Mouse (Mus musculus): ENCODE data around the gene Cck. TPM values are rescaled to one million over a fixed set of nuclear protein-coding genes. Genes with fewer than 3 reads are reported as not detected.

Cck gene
- polyA plus RNA-seq, 1 experiment from 2014 or later: not detected

DNA sequence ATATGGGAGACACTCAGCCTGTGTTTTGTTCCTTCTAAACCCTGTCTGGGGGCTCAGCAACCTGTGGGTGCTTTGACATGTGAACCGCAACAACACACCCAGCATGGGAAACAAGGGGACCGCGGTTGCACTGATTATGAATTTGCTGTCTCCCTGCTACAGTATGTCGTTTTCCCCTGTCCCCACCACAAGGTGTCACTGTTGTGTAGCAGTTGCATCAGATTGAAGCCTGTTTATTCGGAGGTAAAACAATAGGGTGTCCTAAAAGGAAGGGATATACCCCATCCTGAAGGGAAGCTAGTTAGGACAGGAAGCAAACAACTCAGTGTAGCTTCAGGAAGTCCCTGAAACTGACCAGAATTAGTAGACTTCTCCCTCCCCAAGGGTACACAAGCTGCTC lies 16.0 kb downstream of the Cck start:
- 23% methylated on average over 5 of the region's 5 CpGs for WGBS
- Histone ChIP-seq H3K36me3 (ENCODE audit: insufficient read depth) (no peaks in the 10 kb centered on the region), H3K4me1 (ENCODE audit: insufficient read depth) (no peaks in the 10 kb centered on the region), H3K9ac (no peak overlapping the region), H3K4me3 (ENCODE audit: low read depth, low read length) (no peak overlapping the region), H3K9me3 (ENCODE audit: low read depth, low read length) (no peaks in the 10 kb centered on the region), H3K27me3 (ENCODE audit: insufficient read depth, low read length) (no peaks in the 10 kb centered on the region), H3K4me2 (no peak overlapping the region), H3K27ac (ENCODE audit: low read depth) (no peak overlapping the region)
- DNase-seq: peak; percentile 89
- ATAC-seq (ENCODE audit: insufficient read depth): peak; percentile 30; the same call in 1 of the 2 replicates
- TF ChIP-seq CTCF (IDR thresholded peaks at IDR 0.05; ENCODE audit: low read depth): peak; percentile 94

DNA sequence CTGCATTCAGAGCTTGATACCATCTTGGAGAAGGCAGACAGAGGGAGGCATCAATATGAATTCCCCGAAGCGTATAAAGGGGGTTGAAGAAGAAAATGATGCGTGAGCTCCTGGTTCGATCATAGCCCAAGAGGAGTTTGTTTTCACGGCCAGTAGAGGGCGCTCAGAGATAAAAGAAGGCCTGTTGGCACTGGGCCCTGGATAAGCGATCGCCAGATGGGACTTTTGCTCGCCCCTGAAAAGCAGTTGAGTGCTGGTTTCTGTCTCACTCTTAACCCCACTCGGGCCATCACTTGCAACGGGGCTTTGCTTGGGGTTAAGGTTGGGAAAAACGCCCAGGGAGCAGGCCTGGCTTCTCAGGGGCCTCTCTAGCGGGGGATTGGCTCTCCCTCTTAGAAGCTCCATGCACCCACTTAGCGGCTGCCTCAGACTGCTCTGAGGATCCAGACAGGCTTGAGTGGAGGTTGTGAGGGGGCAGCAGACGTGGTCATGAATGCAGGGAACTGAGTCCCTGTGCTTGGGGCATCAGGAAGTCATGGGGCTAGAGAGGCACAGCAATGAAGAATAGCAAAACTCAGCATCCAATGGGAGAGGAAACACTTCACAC lies 18.1 kb downstream of the Cck start:
- DNase-seq (peak; percentile 93), ATAC-seq (ENCODE audit: insufficient read depth) (peak; percentile 52; the same call in 1 of the 2 replicates)
- peaks cover 9% of the 10 kb centered on the region for H3K36me3 ChIP-seq (ENCODE audit: insufficient read depth)
- H3K9ac ChIP-seq: peak overlapping the region; percentile 24; the same call in 1 of the 2 replicates
- no peaks in the 10 kb centered on the region for H3K9me3 ChIP-seq (ENCODE audit: low read depth, low read length)
- 9% methylated on average over 15 of the region's 15 CpGs for WGBS
- H3K27ac ChIP-seq (ENCODE audit: low read depth): no peak overlapping the region
- H3K4me2 ChIP-seq: peak overlapping the region; percentile 49
- H3K4me1 ChIP-seq (ENCODE audit: insufficient read depth): no peaks in the 10 kb centered on the region
- no peak overlapping the region for H3K4me3 ChIP-seq (ENCODE audit: low read depth, low read length)
- TF ChIP-seq CTCF (IDR thresholded peaks at IDR 0.05; ENCODE audit: low read depth): peak; percentile 84
- no peaks in the 10 kb centered on the region for H3K27me3 ChIP-seq (ENCODE audit: insufficient read depth, low read length)

DNA sequence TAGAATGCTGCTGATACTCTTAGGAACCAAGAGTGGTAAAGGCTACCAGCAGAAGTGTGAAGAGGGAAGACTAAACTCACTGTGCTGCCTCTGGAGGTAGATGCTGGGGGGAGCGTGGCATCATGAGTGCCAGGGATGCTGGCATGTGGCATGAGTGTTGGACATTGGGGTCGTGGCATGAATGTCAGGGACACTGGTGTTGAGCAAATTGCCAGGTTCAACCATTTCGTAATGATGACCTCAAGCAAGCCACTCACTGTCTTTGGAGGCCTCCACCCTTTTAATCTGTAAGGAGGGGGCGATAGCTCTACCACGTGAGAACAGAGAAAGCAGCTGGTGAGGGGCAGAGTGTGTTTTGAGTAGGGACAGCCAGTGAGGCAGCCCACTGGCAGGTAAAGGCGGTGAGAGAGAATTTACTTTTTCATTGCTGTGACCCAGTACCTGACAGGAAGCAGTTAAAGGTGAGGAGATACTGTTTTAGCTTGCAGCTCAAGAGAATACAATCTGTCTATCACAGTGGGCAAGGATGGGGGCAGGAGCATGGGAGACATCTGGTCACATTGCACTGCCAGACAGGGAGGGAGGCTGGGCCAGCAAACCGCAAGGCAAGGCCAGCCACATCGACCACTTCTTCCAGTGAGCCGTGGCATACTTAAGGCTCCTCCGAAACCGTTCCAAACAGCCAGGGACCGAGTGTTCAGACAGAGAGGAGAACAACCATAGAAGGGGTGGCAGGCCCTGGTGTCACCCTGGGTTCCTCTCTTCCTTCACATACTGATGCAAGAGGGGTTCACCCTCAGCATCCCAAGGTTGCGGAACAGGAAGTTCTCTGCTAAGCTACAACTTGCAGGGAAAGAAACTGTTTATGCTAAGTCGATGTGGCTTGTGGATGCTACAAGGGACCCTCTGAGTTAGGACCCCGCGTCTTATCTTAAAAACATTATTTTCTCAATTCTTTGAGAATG lies 19.7 kb downstream of the Cck start:
- Histone ChIP-seq H3K27ac (ENCODE audit: low read depth) (no peak overlapping the region), H3K4me1 (ENCODE audit: insufficient read depth) (no peaks in the 10 kb centered on the region), H3K4me3 (ENCODE audit: low read depth, low read length) (no peak overlapping the region), H3K9ac (no peak overlapping the region), H3K9me3 (ENCODE audit: low read depth, low read length) (no peaks in the 10 kb centered on the region), H3K4me2 (no peak overlapping the region), H3K36me3 (ENCODE audit: insufficient read depth) (peaks cover 13% of the 10 kb centered on the region), H3K27me3 (ENCODE audit: insufficient read depth, low read length) (no peaks in the 10 kb centered on the region)
- DNase-seq (no peak), ATAC-seq (ENCODE audit: insufficient read depth) (no peak)
- no peak for TF ChIP-seq CTCF (IDR thresholded peaks at IDR 0.05; ENCODE audit: low read depth)
- WGBS: 69% methylated on average over 16 of the region's 16 CpGs

DNA sequence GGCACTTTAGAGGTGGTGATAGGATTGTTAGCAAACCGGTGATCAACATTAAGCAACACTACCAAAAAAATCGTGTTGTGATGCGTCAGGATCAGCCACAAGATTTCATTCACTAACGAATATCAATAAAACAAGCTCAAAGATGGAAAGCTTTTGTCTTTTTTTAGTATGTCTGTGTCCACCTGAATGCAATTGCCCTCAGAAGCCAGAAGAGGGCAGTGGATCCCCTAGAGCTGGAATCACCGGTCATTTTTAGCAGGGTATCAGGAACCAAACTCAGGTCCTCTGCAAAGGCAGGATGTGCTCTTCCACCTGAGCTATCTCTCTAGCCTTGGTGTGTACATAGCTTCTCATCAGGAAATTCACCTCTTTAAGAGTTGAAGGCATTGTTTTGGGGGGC lies 20.7 kb downstream of the Cck start:
- WGBS: 73% methylated on average over 5 of the region's 5 CpGs
- H3K9ac ChIP-seq: no peak overlapping the region
- H3K4me3 ChIP-seq (ENCODE audit: low read depth, low read length): no peak overlapping the region
- H3K9me3 ChIP-seq (ENCODE audit: low read depth, low read length): no peaks in the 10 kb centered on the region
- ATAC-seq (ENCODE audit: insufficient read depth) (no peak), DNase-seq (peak; percentile 17)
- H3K27ac ChIP-seq (ENCODE audit: low read depth): no peak overlapping the region
- no peaks in the 10 kb centered on the region for H3K27me3 ChIP-seq (ENCODE audit: insufficient read depth, low read length)
- H3K4me1 ChIP-seq (ENCODE audit: insufficient read depth): no peaks in the 10 kb centered on the region
- H3K4me2 ChIP-seq: no peak overlapping the region
- peaks cover 17% of the 10 kb centered on the region for H3K36me3 ChIP-seq (ENCODE audit: insufficient read depth)
- TF ChIP-seq CTCF (IDR thresholded peaks at IDR 0.05; ENCODE audit: low read depth): peak; percentile 38

DNA sequence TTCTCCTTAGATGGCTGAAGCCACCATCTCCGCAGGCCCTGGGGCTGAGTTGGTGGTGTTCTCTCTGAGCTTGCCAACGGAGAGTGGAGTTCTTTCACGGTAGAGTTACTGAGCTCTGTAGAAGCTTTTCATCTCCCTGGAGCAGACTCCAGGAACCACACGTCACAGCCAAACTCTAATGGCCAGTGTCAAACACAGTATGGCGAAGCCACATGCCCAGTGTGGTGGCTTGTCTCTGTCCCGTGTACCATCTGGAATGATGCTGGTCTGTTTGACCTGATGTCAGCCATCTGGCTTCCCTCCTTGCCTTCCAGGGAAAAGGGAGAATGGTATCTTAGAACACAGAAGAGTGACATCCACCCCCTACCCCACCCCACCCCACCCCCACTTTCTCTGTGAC lies 25.8 kb downstream of the Cck start:
- no peak for ATAC-seq (ENCODE audit: insufficient read depth)
- Histone ChIP-seq H3K27ac (ENCODE audit: low read depth) (no peak overlapping the region), H3K4me3 (ENCODE audit: low read depth, low read length) (no peak overlapping the region), H3K4me2 (no peak overlapping the region), H3K4me1 (ENCODE audit: insufficient read depth) (no peaks in the 10 kb centered on the region), H3K36me3 (ENCODE audit: insufficient read depth) (peaks cover 23% of the 10 kb centered on the region), H3K9ac (no peak overlapping the region), H3K9me3 (ENCODE audit: low read depth, low read length) (no peaks in the 10 kb centered on the region), H3K27me3 (ENCODE audit: insufficient read depth, low read length) (no peaks in the 10 kb centered on the region)
- DNase-seq: no peak
- TF ChIP-seq CTCF (IDR thresholded peaks at IDR 0.05; ENCODE audit: low read depth): no peak
- whole genome bisulfite sequencing: 76% methylated on average over 6 of the region's 6 CpGs

DNA sequence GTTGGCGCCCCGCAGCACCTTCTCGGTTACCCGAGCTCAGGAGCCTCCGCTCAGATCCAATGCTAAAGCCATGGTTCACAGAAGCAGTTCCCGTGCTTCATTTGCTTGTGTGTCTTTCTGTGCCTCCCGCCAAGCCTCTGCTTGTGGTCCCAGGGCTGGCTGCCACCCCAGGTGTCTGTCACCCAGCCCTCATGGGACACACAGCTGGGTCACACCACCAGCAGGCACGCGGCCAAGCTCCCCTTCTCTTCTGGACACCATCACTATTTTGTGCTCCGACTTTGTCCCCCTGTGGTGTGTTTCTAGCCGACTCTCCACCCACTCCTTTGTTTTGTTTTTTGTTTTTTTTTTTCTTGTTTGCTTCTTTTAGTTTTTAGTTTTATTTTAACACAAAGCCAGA lies 28.0 kb downstream of the Cck start:
- H3K27me3 ChIP-seq (ENCODE audit: insufficient read depth, low read length): no peaks in the 10 kb centered on the region
- ATAC-seq (ENCODE audit: insufficient read depth) (no peak), DNase-seq (no peak)
- H3K4me1 ChIP-seq (ENCODE audit: insufficient read depth): no peaks in the 10 kb centered on the region
- H3K36me3 ChIP-seq (ENCODE audit: insufficient read depth): peaks cover 28% of the 10 kb centered on the region; the same call in 1 of the 2 replicates
- H3K4me3 ChIP-seq (ENCODE audit: low read depth, low read length): no peak overlapping the region
- no peak for TF ChIP-seq CTCF (IDR thresholded peaks at IDR 0.05; ENCODE audit: low read depth)
- no peak overlapping the region for H3K9ac ChIP-seq
- no peak overlapping the region for H3K4me2 ChIP-seq
- H3K9me3 ChIP-seq (ENCODE audit: low read depth, low read length): no peaks in the 10 kb centered on the region
- WGBS: 75% methylated on average over 11 of the region's 11 CpGs
- H3K27ac ChIP-seq (ENCODE audit: low read depth): no peak overlapping the region

DNA sequence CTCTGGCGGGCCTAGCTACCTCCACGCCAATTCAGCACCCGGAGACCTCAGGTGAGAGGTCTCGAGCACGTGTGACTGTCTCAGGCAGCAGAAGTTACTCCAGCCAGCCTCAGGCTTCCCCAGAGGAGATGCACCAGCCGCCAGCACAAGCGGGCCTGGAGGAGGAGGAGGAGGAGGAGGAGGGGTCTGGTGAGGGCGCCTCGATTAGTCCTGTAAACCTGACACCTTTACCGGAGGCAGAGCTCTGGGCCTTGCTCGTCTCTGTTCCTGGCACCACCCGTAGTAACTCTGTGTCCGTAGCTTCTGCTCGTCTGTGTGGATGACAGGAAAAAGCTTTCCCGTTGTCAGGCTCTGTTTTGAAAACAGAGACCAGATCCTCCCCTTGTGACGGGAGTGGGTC lies 35.0 kb downstream of the Cck start:
- H3K4me1 ChIP-seq (ENCODE audit: insufficient read depth): no peaks in the 10 kb centered on the region
- no peaks in the 10 kb centered on the region for H3K9me3 ChIP-seq (ENCODE audit: low read depth, low read length)
- no peak overlapping the region for H3K4me3 ChIP-seq (ENCODE audit: low read depth, low read length)
- H3K9ac ChIP-seq: no peak overlapping the region
- peaks cover 57% of the 10 kb centered on the region for H3K36me3 ChIP-seq (ENCODE audit: insufficient read depth)
- 50% methylated on average over 16 of the region's 16 CpGs for WGBS
- DNase-seq: no peak
- H3K27me3 ChIP-seq (ENCODE audit: insufficient read depth, low read length): no peaks in the 10 kb centered on the region
- no peak for ATAC-seq (ENCODE audit: insufficient read depth)
- no peak for TF ChIP-seq CTCF (IDR thresholded peaks at IDR 0.05; ENCODE audit: low read depth)
- H3K27ac ChIP-seq (ENCODE audit: low read depth): no peak overlapping the region
- no peak overlapping the region for H3K4me2 ChIP-seq

All from lung, embryonic 14.5 days (tissue).